Mouse (Mus musculus) embryo, embryonic 9.5 days (tissue): ENCODE measurements at regions not wholly inside any gene's neighbourhood (a gene's known extent, or its start where the extent isn't known, plus 50 kb on each side); places are given as distances from the start of the nearest gene placed in this dataset.

Experiments
- DNase-seq: peaks from one replicate; pipeline ENCODE4 v3.0.0-alpha.2; 2017; ENCODE audit errors: extremely low spot score

GRCm38 (mm10) chr16:8351424-8351823 lies 73.5 kb downstream of the Tmem114 start:
- DNase-seq, result no peak

DNA sequence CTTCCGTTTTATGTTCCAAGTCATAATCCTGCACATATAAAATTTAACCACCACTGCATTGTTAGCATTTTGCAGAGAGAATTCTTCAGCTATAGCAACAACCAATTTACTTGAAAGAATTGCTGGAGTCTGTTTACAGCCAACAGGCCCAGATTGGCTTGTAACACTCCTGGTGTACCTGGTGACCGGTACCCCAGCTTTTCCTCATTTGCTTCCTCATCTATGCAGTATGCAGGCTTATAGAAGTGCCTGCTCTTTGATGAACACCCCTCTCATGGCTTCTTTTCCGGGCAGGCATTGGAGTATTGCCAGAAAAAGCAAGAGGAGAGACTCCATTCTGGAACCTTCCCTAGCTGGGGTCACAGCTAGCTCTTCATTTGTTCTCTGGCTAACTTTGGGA lies 75.8 kb downstream of the Tmem114 start:
- DNase-seq, result no peak

GRCm38 (mm10) chr16:8348645-8349044 lies 76.3 kb downstream of the Tmem114 start:
- DNase-seq, result no peak

DNA sequence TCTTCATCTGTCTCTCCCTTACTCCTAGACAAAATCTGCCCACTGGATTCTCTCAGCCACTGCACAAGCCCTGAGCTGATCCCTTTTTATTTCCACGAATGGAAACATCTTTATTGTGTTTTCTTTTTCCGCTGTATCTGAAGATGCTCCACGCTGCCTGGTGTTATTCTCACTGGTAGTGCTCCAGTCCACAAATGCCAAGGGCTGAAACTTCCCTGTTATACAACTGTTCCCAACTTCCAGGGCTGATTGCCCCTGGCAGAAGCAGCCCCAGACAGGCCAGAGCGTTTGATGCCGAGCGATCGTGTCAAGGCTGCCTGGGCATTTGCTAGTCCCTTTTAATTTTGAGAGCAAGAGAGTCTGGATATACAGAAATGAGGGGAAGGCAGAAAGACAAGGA lies 79.7 kb downstream of the Tmem114 start:
- DNase-seq, result no peak

DNA sequence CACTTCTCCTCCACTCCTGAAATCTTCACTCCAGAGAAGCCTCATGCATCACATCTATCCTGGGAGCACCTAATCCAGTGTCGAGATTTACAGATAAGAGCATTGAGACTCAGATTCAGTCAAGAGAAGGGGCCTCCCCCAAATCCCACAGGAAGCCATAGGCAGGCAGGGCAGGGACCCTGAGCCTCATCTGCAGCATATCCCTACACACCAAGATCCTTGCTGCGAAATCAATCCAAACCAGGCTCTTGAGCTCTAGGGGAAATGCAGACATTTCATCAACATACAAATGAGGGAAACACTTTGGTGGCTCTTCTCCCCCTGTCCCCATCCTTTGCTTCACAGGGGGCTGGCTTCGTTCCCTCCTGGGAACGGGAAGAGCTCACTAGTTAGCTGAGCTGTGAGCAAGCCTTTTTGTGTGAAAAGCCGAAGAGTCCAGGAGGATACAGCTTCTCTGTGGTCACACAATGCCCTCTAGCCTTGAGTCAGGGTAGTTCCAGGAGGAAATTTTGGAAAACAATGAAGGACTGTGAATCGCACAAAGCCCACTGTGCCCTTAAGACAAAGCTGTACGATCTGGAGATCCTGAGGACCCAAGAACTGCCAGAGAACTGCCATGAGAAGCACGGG lies 91.7 kb downstream of the Tmem114 start:
- peak; percentile 30 for DNase-seq

- DNase-seq, result no peak
Measured at GRCm38 (mm10) chr16:8311996-8312395, 112.9 kb downstream of the Tmem114 start.

GRCm38 (mm10) chr16:8306389-8306788 lies 118.5 kb downstream of the Tmem114 start:
- DNase-seq, result no peak
